Mouse (Mus musculus) heart, adult 2 months (tissue): ENCODE data around the gene March5. TPM values are rescaled to one million over a fixed set of nuclear protein-coding genes. Genes with fewer than 3 reads are reported as not detected.

Source experiments
- DNase-seq, 2 experiments: peaks; one replicate each; pipeline ENCODE4 v3.0.0; 2021
- H3K27ac ChIP-seq: fragments of 200-600 bp; 2 replicates; pipeline ENCODE4 v1.8.1; 2022
- H3K27me3 ChIP-seq: fragments of 200-500 bp; 2 replicates; pipeline ENCODE4 v1.6.1; 2012; ENCODE audit warnings: mild to moderate bottlenecking, low read length, inconsistent platforms, mixed read lengths; ENCODE audit not compliant: control insufficient read depth, insufficient read depth
- H3K36me3 ChIP-seq: fragments of 200-500 bp; 2 replicates; pipeline ENCODE4 v1.6.1; 2012; ENCODE audit warnings: low read length, inconsistent platforms; ENCODE audit not compliant: control insufficient read depth, insufficient read depth
- H3K4me1 ChIP-seq: fragments of 200-500 bp; 2 replicates; pipeline ENCODE4 v1.6.1; 2011; ENCODE audit warnings: low read length; ENCODE audit not compliant: control insufficient read depth, insufficient read depth
- H3K4me3 ChIP-seq: fragments of 200-600 bp; 2 replicates; pipeline ENCODE4 v1.8.1; 2022
- H3K79me2 ChIP-seq: fragments of 200-500 bp; replicated peaks from 2 replicates; pipeline ENCODE4 v1.6.1; 2012; ENCODE audit warnings: mild to moderate bottlenecking, inconsistent platforms, low read length, moderate library complexity, mixed read lengths; ENCODE audit not compliant: control insufficient read depth, insufficient read depth
- H3K9ac ChIP-seq: fragments of 200-500 bp; 2 replicates; pipeline ENCODE4 v1.6.1; 2012; ENCODE audit warnings: low read depth, mild to moderate bottlenecking, control low read depth, inconsistent platforms, low read length, mixed read lengths
- CTCF ChIP-seq: fragments of 200-600 bp; IDR thresholded peaks from 2 replicates; pipeline ENCODE4 v1.8.1; 2022; ENCODE audit warnings: antibody characterized with exemption, mild to moderate bottlenecking, moderate library complexity
- EP300 ChIP-seq: fragments of 200-500 bp; IDR thresholded peaks from 2 replicates; pipeline ENCODE4 v1.6.1; 2011; ENCODE audit warnings: low read depth, low read length, control low read depth; ENCODE audit not compliant: insufficient read depth
- POLR2A ChIP-seq: fragments of 200-500 bp; IDR thresholded peaks from 2 replicates; pipeline ENCODE4 v1.6.1; 2011; ENCODE audit warnings: mild to moderate bottlenecking, low read depth, low read length, control low read depth; ENCODE audit not compliant: insufficient read depth
- whole genome bisulfite sequencing: fragments of 180-500 bp; shearing (Covaris S2); methylation state at CpG from one replicate; pipeline ENCODE4 v1.1.7; 2018; 5-methylcytosine and 5-hydroxymethylcytosine counted together
- intact Hi-C: fragments of 180-260 bp; cut with DNase I; formaldehyde crosslinking; loops from one replicate; pipeline ENCODE4 v1.15.1; 2025
- long read RNA-seq: library from polyadenylated mRNA; stranded (forward); transcript quantifications from one replicate; pipeline ENCODE4 v2.0.0, GENCODE M21; 2021
- polyA plus RNA-seq: library from polyadenylated mRNA; depleted of rRNA; stranded (reverse); fragments of >200 nt; gene quantifications from 2 replicates; pipeline ENCODE4 v1.2.3, GENCODE M21; 2012; rRNA removed
- total RNA-seq, 2 experiments: library from RNA; stranded (reverse); gene quantifications; 2 replicates each; pipeline ENCODE4 v1.2.3; 2021

Gene March5
- total RNA-seq (10 to 100 TPM; 79.7 to 84.8 TPM), polyA plus RNA-seq (32.6 and 57.7 TPM in 2 replicates)
- long read RNA-seq, transcript March5-201 (6 exons, 1,809 nt) = major isoform, 62 of 74 reads
- long read RNA-seq, partial matches to known transcripts = 3 of 74 reads
- long read RNA-seq, other reads (novel, unspliced or antisense) = 7 of 74 reads

- Histone ChIP-seq H3K36me3 (peaks cover 20% of the 10 kb centered on the region), H3K4me1 (peaks cover 4% of the 10 kb centered on the region), H3K9ac (peak within 1 kb of the TSS; percentile 96), H3K79me2 (peaks cover 2% of the 10 kb centered on the region), H3K27ac (peak within 1 kb of the TSS; percentile 95), H3K27me3 (no peaks in the 10 kb centered on the region), H3K4me3 (peak within 1 kb of the TSS; percentile 94)
- under 1% methylated on average over 94 of the region's 94 CpGs for WGBS
- peak; percentile 92 to 95 for DNase-seq
- TF ChIP-seq POLR2A = 0 out of 2 replicates have a peak, but pooled peaks have one; percentile 44
- TF ChIP-seq CTCF = peak; percentile 53
- no peak for TF ChIP-seq EP300
- intact Hi-C loops = loop anchor here (1.0 to 5.0 kb wide), 3 partner anchors 32 to 157 kb away; no protein-coding TSS in a partner anchor
Observed at GRCm38 (mm10) chr19:37207303-37208175, at the start of gene March5. Gene March5 (plus strand): TSS chr19:37207543.

GRCm38 (mm10) chr19:37172096-37172495 lies 35.2 kb upstream of the March5 start:
- peak overlapping the region; percentile 60 for H3K4me3 ChIP-seq
- TF ChIP-seq EP300 = no peak
- TF ChIP-seq CTCF = no peak
- no peak for TF ChIP-seq POLR2A
- H3K36me3 ChIP-seq = peaks cover 25% of the 10 kb centered on the region
- H3K4me1 ChIP-seq = peaks cover 1% of the 10 kb centered on the region; the same call in 1 of the 2 replicates
- peaks cover 3% of the 10 kb centered on the region for H3K79me2 ChIP-seq
- H3K27ac ChIP-seq = peak overlapping the region; percentile 97
- no peak for DNase-seq
- H3K9ac ChIP-seq = peak overlapping the region; percentile 99
- H3K27me3 ChIP-seq = no peaks in the 10 kb centered on the region
- 52% methylated on average over 1 of the region's 1 CpGs for WGBS
- intact Hi-C loops = loop anchor here (2.0 to 5.0 kb wide), 2 partner anchors 40 to 93 kb away; no protein-coding TSS in a partner anchor

- H3K9ac ChIP-seq = peak overlapping the region; percentile 99
Observed at GRCm38 (mm10) chr19:37172566-37173130, 34.7 kb upstream of the March5 start.

GRCm38 (mm10) chr19:37173331-37174115 lies 33.8 kb upstream of the March5 start:
- Histone ChIP-seq H3K36me3 (peaks cover 16% of the 10 kb centered on the region), H3K79me2 (peaks cover 4% of the 10 kb centered on the region), H3K4me3 (peak overlapping the region; percentile 60), H3K4me1 (peaks cover 2% of the 10 kb centered on the region), H3K9ac (peak overlapping the region; percentile 99), H3K27me3 (no peaks in the 10 kb centered on the region), H3K27ac (peak overlapping the region; percentile 97)
- WGBS = 34% methylated on average over 20 of the region's 20 CpGs
- DNase-seq = no peak
- TF ChIP-seq POLR2A (no peak), CTCF (no peak), EP300 (no peak)
- intact Hi-C loops = loop anchor here (2.0 to 5.0 kb wide), 2 partner anchors 41 to 95 kb away; no protein-coding TSS in a partner anchor

More at GRCm38 (mm10) chr19:37172566-37173130, 34.7 kb upstream of the March5 start:
- Histone ChIP-seq H3K36me3 (peaks cover 21% of the 10 kb centered on the region), H3K4me1 (peaks cover 1% of the 10 kb centered on the region; the same call in 1 of the 2 replicates), H3K27ac (peak overlapping the region; percentile 97), H3K27me3 (no peaks in the 10 kb centered on the region), H3K79me2 (peaks cover 3% of the 10 kb centered on the region), H3K4me3 (peak overlapping the region; percentile 60)
- TF ChIP-seq EP300 (0 out of 2 replicates have a peak, but pooled peaks have one; percentile 21), POLR2A (no peak)
- intact Hi-C loops = loop anchor here (2.0 to 5.0 kb wide), 2 partner anchors 40 to 94 kb away; no protein-coding TSS in a partner anchor
- DNase-seq = peak in 1 of 2 experiments; percentile 22
- 53% methylated on average over 11 of the region's 11 CpGs for WGBS

GRCm38 (mm10) chr19:37174116-37174715 lies 33.1 kb upstream of the March5 start:
- H3K79me2 ChIP-seq = peaks cover 4% of the 10 kb centered on the region
- H3K27me3 ChIP-seq = no peaks in the 10 kb centered on the region
- peaks cover 3% of the 10 kb centered on the region for H3K4me1 ChIP-seq
- WGBS = under 1% methylated on average over 58 of the region's 70 CpGs
- H3K9ac ChIP-seq = peak overlapping the region; percentile 99
- H3K36me3 ChIP-seq = peaks cover 16% of the 10 kb centered on the region
- no peak for TF ChIP-seq POLR2A
- TF ChIP-seq CTCF = no peak
- TF ChIP-seq EP300 = no peak
- peak overlapping the region; percentile 60 for H3K4me3 ChIP-seq
- peak overlapping the region; percentile 97 for H3K27ac ChIP-seq
- intact Hi-C loops = loop anchor here (5.0 kb wide), 1 partner anchor 42 kb away; no protein-coding TSS in a partner anchor
- DNase-seq = peak in 1 of 2 experiments; percentile 62
